Mouse (Mus musculus) brain, adult 10 weeks (tissue): Measurements from ENCODE around the gene Olfr541. TPM values are rescaled to one million over a fixed set of nuclear protein-coding genes. Genes with fewer than 3 reads are reported as not detected.

Experiments used
- polyA plus RNA-seq: library from polyadenylated mRNA; stranded (reverse); fragments of 350-450 nt; fragmentation: Illumina TruSeq; extraction: RNeasy Lipid Tissue Mini Kit (QIAGEN cat#74804); gene quantifications from one replicate; pipeline ENCODE4 v1.2.3, GENCODE M21; 2015; ENCODE audit warnings: low read depth, low replicate concordance

The Olfr541 gene
- polyA plus RNA-seq, result not detected

DNA sequence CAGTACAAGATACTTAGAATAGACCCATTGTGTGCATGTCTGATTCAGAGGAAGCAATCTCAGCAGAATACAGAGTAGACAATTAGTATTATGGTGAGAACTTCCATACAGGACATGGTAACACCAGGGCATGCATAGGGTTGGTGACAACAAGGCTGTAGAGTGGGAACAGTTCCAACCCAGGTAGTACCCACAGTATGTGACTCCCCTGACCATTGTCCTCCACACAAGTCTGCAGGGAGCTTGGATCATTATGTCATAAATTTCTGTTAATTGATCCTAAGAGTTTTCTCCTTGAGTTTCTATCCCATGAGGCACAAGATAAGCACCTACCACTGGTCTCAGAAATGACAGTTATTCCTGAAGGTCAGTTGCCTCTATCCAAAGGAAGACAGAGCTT, at the start of gene Olfr541:
Gene Olfr541 (plus strand): TSS at position 301 of the 400 bp plus-strand sequence.

DNA sequence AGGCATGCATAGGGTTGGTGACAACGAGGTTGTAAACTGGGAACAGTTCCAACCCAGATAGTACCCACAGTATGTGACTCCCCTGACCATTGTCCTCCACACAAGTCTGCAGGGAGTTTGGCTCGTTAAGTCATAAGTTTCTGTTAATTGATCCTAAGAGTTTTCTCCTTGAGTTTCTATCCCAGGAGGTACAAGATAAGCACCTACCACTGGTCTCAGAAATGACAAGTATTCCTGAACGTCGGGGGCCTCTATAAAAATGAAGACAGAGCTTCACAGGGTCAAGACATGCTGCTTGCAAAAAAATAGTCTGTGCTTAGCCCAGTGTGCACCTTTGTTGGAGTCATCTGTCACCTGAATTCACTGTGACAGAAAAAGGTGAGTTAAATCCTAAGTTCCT, 37.4 kb upstream of the Olfr541 start, which contains the start of gene Olfr539:
Gene Olfr539 (plus strand): TSS at position 301 of the 400 bp plus-strand sequence.

GRCm38 (mm10) chr7:140681651-140682050, 15.4 kb upstream of the Olfr541 start, which contains the start of gene Olfr45:
Gene Olfr45 (plus strand): TSS chr7:140681951.

Other genes starting within 250 kb of the Olfr541 start
- not detected for gene Olfr533, start 233.9 kb upstream of the Olfr541 start, polyA plus RNA-seq
- not detected for gene Olfr535, start 213.1 kb upstream of the Olfr541 start, polyA plus RNA-seq
- not detected for gene Olfr536, start 189.9 kb upstream of the Olfr541 start, polyA plus RNA-seq
- gene Olfr538, start 129.4 kb upstream of the Olfr541 start, polyA plus RNA-seq, result not detected
- gene Olfr46, start 96.0 kb upstream of the Olfr541 start, polyA plus RNA-seq, result not detected
- gene Olfr61, start 68.3 kb upstream of the Olfr541 start, polyA plus RNA-seq, result not detected
- not detected for gene Olfr53, start 50.8 kb upstream of the Olfr541 start, polyA plus RNA-seq
- gene Olfr539, start 37.3 kb upstream of the Olfr541 start, polyA plus RNA-seq, result not detected
- not detected for gene Olfr45, start 15.3 kb upstream of the Olfr541 start, polyA plus RNA-seq
- gene Cyp2e1, start 66.5 kb downstream of the Olfr541 start, polyA plus RNA-seq, result 0.73 TPM
- gene Syce1, start 90.6 kb downstream of the Olfr541 start, polyA plus RNA-seq, result 0.52 TPM
- gene Zfp941, start 124.9 kb downstream of the Olfr541 start, polyA plus RNA-seq, result 21.9 TPM
- 1.6 TPM for gene Urah, start 137.8 kb downstream of the Olfr541 start, polyA plus RNA-seq
- gene Scgb1c1, start 148.3 kb downstream of the Olfr541 start, polyA plus RNA-seq, result not detected
- 0.28 TPM for gene Odf3, start 150.5 kb downstream of the Olfr541 start, polyA plus RNA-seq
- gene Gm45785, start 159.1 kb downstream of the Olfr541 start, polyA plus RNA-seq, result not detected
- 66.6 TPM for gene Ric8a, start 159.7 kb downstream of the Olfr541 start, polyA plus RNA-seq
- gene Bet1l, start 160.3 kb downstream of the Olfr541 start, polyA plus RNA-seq, result 34.2 TPM
- 133 TPM for gene Psmd13, start 184.7 kb downstream of the Olfr541 start, polyA plus RNA-seq
- gene Sirt3, start 185.0 kb downstream of the Olfr541 start, polyA plus RNA-seq, result 133 TPM
- 4.6 TPM for gene Cox8b, start 203.2 kb downstream of the Olfr541 start, polyA plus RNA-seq
- 0.34 TPM for gene Nlrp6, start 223.6 kb downstream of the Olfr541 start, polyA plus RNA-seq
- 4.3 TPM for gene Pgghg, start 244.1 kb downstream of the Olfr541 start, polyA plus RNA-seq